Mouse (Mus musculus) kidney, embryonic 14.5 days (tissue): ENCODE data around the gene Fam193a. TPM values are rescaled to one million over a fixed set of nuclear protein-coding genes. Genes with fewer than 3 reads are reported as not detected.

Experiments used
- ATAC-seq: fragments of 200-750 bp; cut with Nextera tagmentation; 2 replicates; pipeline ENCODE4 v1.8.0; 2017; ENCODE audit warnings: moderate number of reproducible peaks, mild to moderate bottlenecking, moderate TSS enrichment, moderate library complexity; ENCODE audit not compliant: low FRiP score, low TSS enrichment
- H3K27ac ChIP-seq: fragments of 300-500 bp; sonication (generic); 2 replicates; pipeline ENCODE4 v1.5.1; 2014; ENCODE audit warnings: low read depth, mild to moderate bottlenecking, low read length, moderate library complexity, mixed read lengths
- H3K27me3 ChIP-seq: fragments of 300-500 bp; sonication (generic); 2 replicates; pipeline ENCODE4 v1.6.1; 2014; ENCODE audit warnings: mild to moderate bottlenecking, low read length; ENCODE audit not compliant: control insufficient read depth, insufficient read depth
- H3K36me3 ChIP-seq: fragments of 300-500 bp; sonication (generic); 2 replicates; pipeline ENCODE4 v1.6.1; 2014; ENCODE audit warnings: low read length, mixed read lengths; ENCODE audit not compliant: control insufficient read depth, insufficient read depth
- H3K4me1 ChIP-seq: fragments of 300-500 bp; sonication (generic); 2 replicates; pipeline ENCODE4 v1.6.1; 2014; ENCODE audit warnings: low read length, mixed read lengths; ENCODE audit not compliant: control insufficient read depth, insufficient read depth
- H3K4me2 ChIP-seq: fragments of 300-500 bp; sonication (generic); replicated peaks from 2 replicates; pipeline ENCODE4 v1.6.1; 2014; ENCODE audit warnings: low read depth, mild to moderate bottlenecking, low read length
- H3K4me3 ChIP-seq: fragments of 300-500 bp; sonication (generic); 2 replicates; pipeline ENCODE4 v1.5.1; 2014; ENCODE audit warnings: mild to moderate bottlenecking, low read length
- H3K9ac ChIP-seq: fragments of 300-500 bp; sonication (generic); 2 replicates; pipeline ENCODE4 v1.6.1; 2014; ENCODE audit warnings: low read depth, mild to moderate bottlenecking, low read length, moderate library complexity
- H3K9me3 ChIP-seq: fragments of 300-500 bp; sonication (generic); 2 replicates; pipeline ENCODE4 v1.6.1; 2016; ENCODE audit warnings: low read length; ENCODE audit not compliant: control insufficient read depth
- WGBS: fragments of 180-500 bp; shearing (Covaris S2); extraction: QIAGEN DNeasy Blood & Tissue Kit; methylation state at CpG from one replicate; pipeline ENCODE4 v1.1.7; 2014; 5-methylcytosine and 5-hydroxymethylcytosine counted together
- polyA plus RNA-seq: library from polyadenylated mRNA; unstranded; fragments of >200 nt; fragmentation: Nextera tagmentation; extraction: Ambion mirVana; gene quantifications from 2 replicates; pipeline ENCODE4 v1.2.1, GENCODE M21; 2014

Fam193a gene
- polyA plus RNA-seq, 1 experiment from 2014 or later, result 18.4 TPM

DNA sequence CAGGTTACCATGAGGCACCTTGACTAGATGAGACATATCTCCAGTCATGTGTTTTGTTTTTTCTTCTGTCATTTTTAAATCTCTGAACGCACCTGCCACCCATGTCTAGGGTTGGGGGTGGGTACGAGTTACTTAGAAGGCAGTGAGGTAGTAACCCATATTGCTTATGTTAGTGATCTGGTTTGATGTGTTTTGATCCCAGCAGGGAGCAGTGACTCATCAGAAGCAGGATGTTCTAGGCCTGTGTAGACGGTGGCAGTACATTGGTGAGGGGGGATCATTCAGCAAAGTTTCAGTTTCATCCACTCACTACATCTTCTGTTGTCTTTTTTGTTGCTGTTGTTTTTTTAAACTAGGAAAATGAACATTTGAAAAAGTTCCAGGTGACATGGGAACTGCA is 61.0 kb downstream of the Fam193a start:
- no peak for ATAC-seq
- Histone ChIP-seq H3K9me3 (no peaks in the 10 kb centered on the region), H3K9ac (no peak overlapping the region), H3K4me3 (no peak overlapping the region), H3K27me3 (no peaks in the 10 kb centered on the region), H3K27ac (no peak overlapping the region), H3K4me1 (no peaks in the 10 kb centered on the region), H3K36me3 (peaks cover 79% of the 10 kb centered on the region), H3K4me2 (no peak overlapping the region)
- 89% methylated on average over 3 of the region's 3 CpGs for WGBS

DNA sequence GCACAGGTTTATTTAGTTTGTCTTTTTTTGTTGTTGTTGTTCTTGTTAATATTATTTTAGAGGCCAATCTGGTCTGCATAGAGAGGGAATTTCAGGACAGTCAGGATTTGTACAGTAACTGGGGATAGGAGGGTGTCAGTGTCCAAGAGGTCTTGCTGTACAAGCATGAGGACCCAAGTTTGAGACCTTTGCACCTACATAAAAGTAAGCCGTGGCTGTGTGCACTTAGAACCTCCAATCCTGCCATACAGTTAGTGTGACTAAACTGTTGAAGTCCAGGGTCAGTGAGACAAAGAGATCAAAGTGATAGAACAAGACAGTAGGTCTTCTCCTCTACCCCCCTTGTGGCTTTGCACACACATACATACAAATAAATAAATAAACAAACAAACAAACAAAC is 64.1 kb downstream of the Fam193a start:
- H3K4me1 ChIP-seq, result no peaks in the 10 kb centered on the region
- H3K27me3 ChIP-seq, result no peaks in the 10 kb centered on the region
- 83% methylated on average over 1 of the region's 1 CpGs for WGBS
- H3K4me2 ChIP-seq, result no peak overlapping the region
- H3K36me3 ChIP-seq, result peaks cover 81% of the 10 kb centered on the region
- ATAC-seq, result no peak
- no peak overlapping the region for H3K27ac ChIP-seq
- no peaks in the 10 kb centered on the region for H3K9me3 ChIP-seq
- H3K9ac ChIP-seq, result no peak overlapping the region
- H3K4me3 ChIP-seq, result no peak overlapping the region

DNA sequence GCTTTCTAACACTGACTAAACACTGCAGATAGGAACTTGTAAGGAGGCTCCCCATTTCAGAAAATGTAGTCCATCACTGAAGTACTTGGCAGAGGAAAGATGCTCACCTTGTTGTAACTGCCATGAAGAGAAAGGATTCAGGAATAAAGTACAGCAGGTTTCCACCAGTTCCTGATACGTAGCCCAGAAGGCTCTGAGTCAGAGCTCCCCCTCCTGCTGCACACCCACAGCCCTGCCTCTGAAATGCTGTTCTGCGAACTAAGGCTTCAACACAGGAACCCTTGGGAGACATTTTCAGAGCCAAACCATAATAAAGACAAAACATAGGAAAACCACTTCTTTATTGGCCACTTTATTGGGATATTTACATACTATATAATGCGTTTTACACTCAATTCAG is 64.5 kb downstream of the Fam193a start:
- H3K27ac ChIP-seq, result no peak overlapping the region
- no peak overlapping the region for H3K4me2 ChIP-seq
- H3K9me3 ChIP-seq, result no peaks in the 10 kb centered on the region
- H3K4me1 ChIP-seq, result no peaks in the 10 kb centered on the region
- 95% methylated on average over 3 of the region's 3 CpGs for WGBS
- no peak overlapping the region for H3K9ac ChIP-seq
- no peaks in the 10 kb centered on the region for H3K27me3 ChIP-seq
- ATAC-seq, result no peak
- no peak overlapping the region for H3K4me3 ChIP-seq
- H3K36me3 ChIP-seq, result peaks cover 79% of the 10 kb centered on the region

DNA sequence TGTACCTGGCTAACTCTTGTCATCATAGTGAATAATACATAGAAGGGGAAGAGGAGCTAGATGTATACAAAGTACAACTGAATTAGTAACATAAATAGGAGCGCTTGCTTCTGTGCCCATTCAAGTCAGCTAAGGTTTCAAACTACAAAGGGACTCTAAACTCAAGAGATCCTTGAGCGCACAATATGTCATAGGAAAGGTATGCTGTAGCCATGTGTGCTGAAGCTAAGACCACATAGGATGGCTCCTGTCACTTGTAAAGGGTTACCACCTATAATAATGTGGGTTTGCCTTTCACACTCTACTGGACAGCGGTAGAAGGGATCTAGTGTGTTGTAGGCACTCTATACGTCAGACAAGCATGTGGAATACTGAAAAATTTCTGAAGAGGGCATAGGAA is 68.3 kb downstream of the Fam193a start:
- no peaks in the 10 kb centered on the region for H3K27me3 ChIP-seq
- ATAC-seq, result no peak
- H3K4me3 ChIP-seq, result no peak overlapping the region
- no peak overlapping the region for H3K27ac ChIP-seq
- no peaks in the 10 kb centered on the region for H3K4me1 ChIP-seq
- peaks cover 76% of the 10 kb centered on the region for H3K36me3 ChIP-seq
- H3K9me3 ChIP-seq, result no peaks in the 10 kb centered on the region
- H3K4me2 ChIP-seq, result no peak overlapping the region
- WGBS, result 95% methylated on average over 4 of the region's 4 CpGs
- no peak overlapping the region for H3K9ac ChIP-seq

DNA sequence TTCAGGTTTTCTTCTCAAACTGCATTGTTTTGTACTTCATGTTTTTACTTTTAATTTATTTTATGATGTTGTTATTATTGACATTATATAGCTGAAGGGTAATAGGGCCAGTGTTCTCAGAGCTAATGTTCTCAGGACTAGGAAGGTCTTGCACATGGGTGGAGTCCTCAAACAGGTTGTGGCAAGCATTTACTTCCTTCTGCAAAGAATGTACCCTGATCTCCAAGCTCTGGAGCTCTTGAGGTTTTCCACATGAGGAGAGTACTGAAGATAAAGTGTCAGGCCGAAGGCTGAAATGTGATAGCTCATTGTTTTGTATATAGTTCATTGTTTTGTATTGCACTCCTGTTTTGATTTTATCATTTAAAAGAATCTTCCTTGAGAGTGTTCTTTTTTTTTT is 68.9 kb downstream of the Fam193a start:
- Histone ChIP-seq H3K9me3 (no peaks in the 10 kb centered on the region), H3K27me3 (no peaks in the 10 kb centered on the region), H3K4me3 (no peak overlapping the region), H3K27ac (no peak overlapping the region), H3K9ac (no peak overlapping the region), H3K36me3 (peaks cover 77% of the 10 kb centered on the region), H3K4me2 (no peak overlapping the region), H3K4me1 (no peaks in the 10 kb centered on the region)
- 86% methylated on average over 1 of the region's 1 CpGs for WGBS
- ATAC-seq, result no peak

DNA sequence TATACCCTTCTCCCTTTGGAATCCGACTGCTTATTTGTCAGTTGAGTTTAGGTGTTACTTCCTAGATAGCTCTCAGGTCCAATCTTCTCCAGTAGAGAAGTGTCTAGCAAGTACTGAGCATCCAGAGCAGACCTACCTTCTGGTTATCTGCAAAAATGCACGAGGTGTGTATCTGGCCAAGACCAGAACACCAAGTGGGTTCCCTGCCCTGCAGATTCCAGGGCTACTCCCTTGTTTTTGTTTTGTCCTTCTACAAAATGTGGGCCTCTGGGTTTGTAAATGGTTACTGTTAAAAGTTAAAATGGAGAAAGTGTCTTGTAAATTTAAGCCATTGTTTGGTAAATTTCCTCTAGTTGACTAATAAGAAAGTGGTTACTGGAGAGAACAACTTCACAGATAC is 70.0 kb downstream of the Fam193a start:
- Histone ChIP-seq H3K4me2 (no peak overlapping the region), H3K9me3 (no peaks in the 10 kb centered on the region), H3K27ac (no peak overlapping the region), H3K36me3 (peaks cover 80% of the 10 kb centered on the region), H3K9ac (no peak overlapping the region), H3K4me3 (no peak overlapping the region), H3K4me1 (no peaks in the 10 kb centered on the region), H3K27me3 (no peaks in the 10 kb centered on the region)
- no peak for ATAC-seq
- WGBS, result 91% methylated on average over 2 of the region's 2 CpGs

DNA sequence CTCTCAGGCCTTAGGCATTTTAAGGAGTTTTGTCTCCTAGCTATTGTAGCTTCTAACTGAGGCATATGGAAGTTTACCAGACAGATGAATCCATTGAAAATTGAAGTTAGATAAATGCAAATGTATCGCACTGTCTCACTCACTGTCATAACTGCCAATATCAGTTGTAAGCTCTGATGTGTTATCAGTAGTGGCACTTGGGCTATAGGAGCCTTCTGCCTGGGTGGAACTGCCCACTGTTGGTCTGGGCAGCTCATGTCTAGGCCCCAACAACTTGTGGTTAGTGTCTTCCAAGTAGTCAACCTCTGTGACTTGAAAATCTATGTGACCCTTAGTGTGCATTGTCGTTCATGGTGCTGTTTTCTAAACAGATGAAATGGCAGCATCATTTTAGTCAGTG is 72.1 kb downstream of the Fam193a start:
- H3K27me3 ChIP-seq, result no peaks in the 10 kb centered on the region
- H3K36me3 ChIP-seq, result peaks cover 85% of the 10 kb centered on the region
- H3K4me1 ChIP-seq, result no peaks in the 10 kb centered on the region
- no peak for ATAC-seq
- no peaks in the 10 kb centered on the region for H3K9me3 ChIP-seq
- no peak overlapping the region for H3K4me2 ChIP-seq
- WGBS, result 97% methylated on average over 2 of the region's 2 CpGs
- no peak overlapping the region for H3K27ac ChIP-seq
- H3K9ac ChIP-seq, result no peak overlapping the region
- H3K4me3 ChIP-seq, result no peak overlapping the region

DNA sequence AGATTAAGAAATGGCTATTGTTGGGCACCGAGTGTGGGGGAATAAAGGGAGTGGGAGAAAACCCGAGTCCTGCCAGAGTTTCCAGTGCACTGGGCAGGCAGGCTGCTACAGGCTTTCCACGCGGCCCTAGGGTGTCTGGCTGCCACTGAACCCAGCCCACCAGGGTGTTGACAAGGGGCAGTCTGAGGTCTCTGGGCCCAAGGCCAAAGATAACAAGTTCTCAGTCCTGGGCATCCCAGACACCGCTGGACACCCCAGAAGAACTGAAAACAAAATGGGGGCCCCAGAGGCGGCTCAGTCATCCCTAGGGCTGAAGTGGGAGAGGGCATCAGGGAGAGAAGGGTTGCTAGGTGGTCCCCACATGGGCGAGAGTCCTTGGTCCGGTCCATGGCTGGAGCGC is 76.5 kb downstream of the Fam193a start:
- no peaks in the 10 kb centered on the region for H3K4me1 ChIP-seq
- no peak overlapping the region for H3K9ac ChIP-seq
- no peaks in the 10 kb centered on the region for H3K9me3 ChIP-seq
- ATAC-seq, result no peak
- 83% methylated on average over 9 of the region's 9 CpGs for WGBS
- no peak overlapping the region for H3K27ac ChIP-seq
- no peak overlapping the region for H3K4me3 ChIP-seq
- no peaks in the 10 kb centered on the region for H3K27me3 ChIP-seq
- peaks cover 75% of the 10 kb centered on the region for H3K36me3 ChIP-seq
- no peak overlapping the region for H3K4me2 ChIP-seq

DNA sequence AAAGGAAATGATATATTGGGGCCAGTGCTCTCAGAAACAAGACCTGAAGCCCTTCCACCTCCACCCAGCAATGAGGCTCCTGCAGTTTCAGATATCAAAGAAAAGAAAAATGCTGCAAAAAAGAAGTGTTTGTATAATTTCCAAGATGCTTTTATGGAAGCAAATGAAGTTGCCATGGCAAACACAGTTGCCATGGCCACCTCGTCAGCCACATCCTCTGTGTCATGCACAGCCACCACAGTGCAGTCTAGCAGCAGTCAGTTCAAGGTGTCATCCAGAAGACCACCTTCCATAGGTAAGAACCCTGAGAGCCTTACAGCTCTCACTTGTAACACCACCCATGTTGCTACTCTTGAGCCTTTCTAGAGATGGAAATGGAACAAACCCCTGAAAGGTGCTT is 89.3 kb downstream of the Fam193a start:
- 83% methylated on average over 1 of the region's 1 CpGs for WGBS
- Histone ChIP-seq H3K36me3 (peaks cover 73% of the 10 kb centered on the region), H3K4me1 (no peaks in the 10 kb centered on the region), H3K4me3 (no peak overlapping the region), H3K4me2 (no peak overlapping the region), H3K9me3 (no peaks in the 10 kb centered on the region), H3K27me3 (no peaks in the 10 kb centered on the region), H3K9ac (no peak overlapping the region), H3K27ac (no peak overlapping the region)
- ATAC-seq, result no peak

DNA sequence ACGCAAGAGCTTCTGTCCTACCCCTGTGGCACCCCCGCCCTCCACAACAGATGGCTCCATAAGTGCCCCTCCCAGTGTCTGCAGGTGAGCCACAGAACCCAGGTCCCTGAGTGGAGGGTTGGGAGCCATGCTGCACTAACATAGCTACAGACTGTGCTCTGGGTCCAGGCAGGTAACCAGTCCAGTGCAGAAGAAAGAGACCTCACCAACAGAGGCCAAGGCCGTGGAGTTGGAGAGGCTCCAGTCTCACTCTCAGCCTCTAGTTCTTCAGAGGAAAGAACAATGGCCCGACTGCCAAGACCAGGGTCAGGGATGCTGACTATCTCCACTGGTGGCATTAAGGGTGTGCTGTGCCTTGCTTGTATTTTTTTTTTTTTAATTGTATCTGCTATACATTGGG is 91.6 kb downstream of the Fam193a start:
- no peaks in the 10 kb centered on the region for H3K9me3 ChIP-seq
- no peaks in the 10 kb centered on the region for H3K27me3 ChIP-seq
- H3K4me2 ChIP-seq, result no peak overlapping the region
- 95% methylated on average over 4 of the region's 4 CpGs for WGBS
- no peak for ATAC-seq
- no peak overlapping the region for H3K27ac ChIP-seq
- peaks cover 92% of the 10 kb centered on the region for H3K36me3 ChIP-seq
- H3K4me3 ChIP-seq, result no peak overlapping the region
- no peaks in the 10 kb centered on the region for H3K4me1 ChIP-seq
- H3K9ac ChIP-seq, result no peak overlapping the region
